Mouse (Mus musculus) subcutaneous adipose tissue, adult 2 months (tissue): ENCODE data around the gene Olfr630. TPM values are rescaled to one million over a fixed set of nuclear protein-coding genes. Genes with fewer than 3 reads are reported as not detected.

Source experiments
- polyA plus RNA-seq: library from polyadenylated mRNA; depleted of rRNA; stranded (reverse); fragments of >200 nt; gene quantifications from 2 replicates; pipeline ENCODE4 v1.2.3, GENCODE M21; 2012; ENCODE audit warnings: low replicate concordance; rRNA removed

Olfr630 gene
- not detected in 2 replicates for polyA plus RNA-seq

GRCm38 (mm10) chr7:103757233-103757632, at the start of gene Olfr630:
Gene Olfr630, minus strand, starts transcription at chr7:103757333.

GRCm38 (mm10) chr7:103791721-103792120, 34.6 kb upstream of the Olfr630 start, which contains the start of gene Olfr67:
Gene Olfr67, minus strand, starts transcription at chr7:103791821.

GRCm38 (mm10) chr7:103779598-103779997, 22.5 kb upstream of the Olfr630 start, which contains the start of gene Olfr68:
Gene Olfr68, minus strand, starts transcription at chr7:103779698.

GRCm38 (mm10) chr7:103771494-103771893, 14.4 kb upstream of the Olfr630 start, which contains the start of gene Olfr69:
Gene Olfr69, minus strand, starts transcription at chr7:103771594.

GRCm38 (mm10) chr7:103744843-103745242, 12.3 kb downstream of the Olfr630 start, which contains the start of gene Olfr629:
Gene Olfr629, minus strand, starts transcription at chr7:103744943.

GRCm38 (mm10) chr7:103730074-103730473, 27.1 kb downstream of the Olfr630 start, which contains the start of gene Olfr628:
Gene Olfr628, plus strand, starts transcription at chr7:103730374.

GRCm38 (mm10) chr7:103714371-103714770, 42.8 kb downstream of the Olfr630 start, which contains the start of gene Olfr243:
Gene Olfr243, plus strand, starts transcription at chr7:103714671.

Other genes with a start within 250 kb of the Olfr630 start
- not detected in 2 replicates for gene Olfr610, start 245.2 kb downstream of the Olfr630 start, polyA plus RNA-seq
- not detected in 2 replicates for gene Olfr611, start 236.5 kb downstream of the Olfr630 start, polyA plus RNA-seq
- not detected in 2 replicates for gene Olfr612, start 214.6 kb downstream of the Olfr630 start, polyA plus RNA-seq
- not detected in 2 replicates for gene Olfr613, start 209.3 kb downstream of the Olfr630 start, polyA plus RNA-seq
- not detected in 2 replicates for gene Olfr615, start 201.3 kb downstream of the Olfr630 start, polyA plus RNA-seq
- not detected in 2 replicates for gene Olfr616, start 188.2 kb downstream of the Olfr630 start, polyA plus RNA-seq
- gene Olfr617, start 184.3 kb downstream of the Olfr630 start, polyA plus RNA-seq = not detected in 2 replicates
- gene Olfr618, start 167.2 kb downstream of the Olfr630 start, polyA plus RNA-seq = not detected in 2 replicates
- not detected in 2 replicates for gene Olfr619, start 156.8 kb downstream of the Olfr630 start, polyA plus RNA-seq
- gene Olfr620, start 144.8 kb downstream of the Olfr630 start, polyA plus RNA-seq = not detected in 2 replicates
- not detected in 2 replicates for gene Olfr622, start 114.6 kb downstream of the Olfr630 start, polyA plus RNA-seq
- not detected in 2 replicates for gene Olfr623, start 93.6 kb downstream of the Olfr630 start, polyA plus RNA-seq
- not detected in 2 replicates for gene Olfr624, start 86.1 kb downstream of the Olfr630 start, polyA plus RNA-seq
- gene Olfr625-ps1, start 74.6 kb downstream of the Olfr630 start, polyA plus RNA-seq = not detected in 2 replicates
- not detected in 2 replicates for gene Olfr243, start 42.7 kb downstream of the Olfr630 start, polyA plus RNA-seq
- not detected in 2 replicates for gene Olfr628, start 27.0 kb downstream of the Olfr630 start, polyA plus RNA-seq
- gene Olfr629, start 12.4 kb downstream of the Olfr630 start, polyA plus RNA-seq = not detected in 2 replicates
- not detected in 2 replicates for gene Olfr69, start 14.3 kb upstream of the Olfr630 start, polyA plus RNA-seq
- not detected in 2 replicates for gene Olfr68, start 22.4 kb upstream of the Olfr630 start, polyA plus RNA-seq
- gene Olfr67, start 34.5 kb upstream of the Olfr630 start, polyA plus RNA-seq = not detected in 2 replicates
- 130 and 168 TPM in 2 replicates for gene Hbb-bt, start 56.7 kb upstream of the Olfr630 start, polyA plus RNA-seq
- gene Hbb-bs, start 70.8 kb upstream of the Olfr630 start, polyA plus RNA-seq = 1,520 and 2,066 TPM in 2 replicates
- gene Hbb-bh2, start 83.2 kb upstream of the Olfr630 start, polyA plus RNA-seq = not detected in 2 replicates
- not detected in 2 replicates for gene Hbb-bh1, start 85.8 kb upstream of the Olfr630 start, polyA plus RNA-seq
- gene Hbb-y, start 95.9 kb upstream of the Olfr630 start, polyA plus RNA-seq = not detected in 2 replicates
- not detected in 2 replicates for gene Olfr66, start 128.9 kb upstream of the Olfr630 start, polyA plus RNA-seq
- not detected in 2 replicates for gene Olfr64, start 137.2 kb upstream of the Olfr630 start, polyA plus RNA-seq
- not detected in 2 replicates for gene Olfr65, start 146.2 kb upstream of the Olfr630 start, polyA plus RNA-seq
- not detected in 2 replicates for gene Olfr631, start 171.5 kb upstream of the Olfr630 start, polyA plus RNA-seq
- not detected in 2 replicates for gene Olfr632, start 177.0 kb upstream of the Olfr630 start, polyA plus RNA-seq
- not detected in 2 replicates for gene Olfr633, start 187.1 kb upstream of the Olfr630 start, polyA plus RNA-seq
- not detected in 2 replicates for gene Olfr635, start 213.8 kb upstream of the Olfr630 start, polyA plus RNA-seq
- not detected in 2 replicates for gene Olfr638, start 241.4 kb upstream of the Olfr630 start, polyA plus RNA-seq